Mouse (Mus musculus): ENCODE data around the gene Gm10436.
"Not testable (repeated sequence)": the region's sequence is repeated elsewhere in the genome, so short reads cannot be mapped to it uniquely, and the experiment has no call there.

Gene Gm10436

DNA sequence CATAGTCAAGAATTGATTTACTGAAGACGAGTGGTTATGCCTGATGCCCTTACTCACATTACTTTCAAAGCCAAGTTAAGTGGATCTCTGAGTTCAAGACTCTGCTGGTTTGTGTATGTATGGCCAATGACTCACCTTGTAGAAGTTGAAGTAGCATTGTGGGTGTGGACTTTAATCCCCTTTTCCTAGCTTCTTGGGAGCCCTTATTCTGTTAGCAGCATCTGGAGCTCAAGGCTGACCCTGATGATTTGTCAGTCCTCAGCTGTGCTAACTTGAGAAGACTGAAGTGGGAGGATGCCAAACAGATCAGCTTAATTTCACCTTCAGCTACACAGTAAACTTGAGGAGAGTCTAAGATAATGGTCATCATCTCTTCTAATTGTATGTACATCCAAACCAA is at the start of gene Gm10436:
Gm10436 (minus strand) TSS at position 101 of the 400 bp plus-strand sequence.
- not testable (repeated sequence) for DNase-seq (ENCODE audit: low read depth, low spot score)

DNA sequence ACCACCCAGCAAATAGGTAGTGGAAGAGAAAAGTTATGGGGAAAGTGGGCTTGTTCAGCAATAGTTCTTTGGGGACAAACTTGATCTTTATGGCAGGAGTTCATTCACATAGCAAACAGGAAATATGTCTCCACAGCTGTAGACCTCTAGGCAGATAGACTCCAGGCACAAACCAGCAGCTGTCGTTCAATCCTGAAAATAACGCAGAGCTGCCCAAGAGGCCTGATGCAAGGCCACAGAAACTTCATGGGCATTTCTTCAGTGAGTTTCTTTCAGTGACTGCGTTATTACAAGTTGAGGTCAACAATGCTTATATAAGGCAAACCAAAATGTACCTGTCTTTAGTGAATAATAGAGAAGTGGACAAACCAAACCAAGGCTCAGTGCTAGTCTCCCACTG is 37.5 kb upstream of the Gm10436 start:
- DNase-seq (ENCODE audit: low read depth, low spot score) = no peak

DNA sequence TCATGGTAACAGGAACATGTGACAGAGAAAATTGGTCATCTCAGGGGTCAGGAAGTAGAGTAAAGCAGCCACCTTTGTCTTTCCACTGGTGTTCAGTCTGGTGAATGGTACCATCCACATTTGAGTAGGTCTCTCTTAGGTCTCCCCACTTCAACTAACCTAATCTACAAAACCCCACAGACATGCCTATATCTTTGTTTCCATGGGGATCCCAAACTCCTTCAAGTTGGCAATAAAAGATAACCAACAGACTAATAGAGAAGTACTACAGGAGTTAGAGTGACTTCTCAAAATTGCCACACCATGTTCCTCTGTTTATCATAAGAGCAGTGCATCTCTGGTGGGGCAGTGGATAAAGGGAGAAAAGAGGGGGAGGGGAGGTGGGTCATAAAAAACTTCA is 36.2 kb upstream of the Gm10436 start:
- DNase-seq (ENCODE audit: low read depth, low spot score) = not testable (repeated sequence)

DNA sequence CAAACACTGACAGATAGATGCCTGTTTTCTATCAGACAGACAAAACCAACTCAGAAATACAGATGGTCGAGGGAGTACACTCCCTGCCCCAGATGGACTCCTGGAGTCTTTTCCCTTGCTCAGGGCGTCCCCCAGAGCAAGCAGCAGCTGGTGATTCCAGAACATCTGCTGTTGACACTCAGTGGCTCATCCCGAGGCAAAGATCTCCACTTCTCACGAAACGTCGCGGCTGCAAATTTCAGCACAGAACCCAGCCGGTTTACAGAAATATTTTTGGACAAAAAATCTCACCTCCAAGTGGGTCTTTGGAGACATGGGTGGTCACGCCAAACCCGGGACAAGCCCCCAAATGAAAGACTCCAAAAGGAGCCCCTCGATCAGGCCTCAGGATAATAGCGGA is 32.7 kb upstream of the Gm10436 start:
- DNase-seq (ENCODE audit: low read depth, low spot score) = no peak

DNA sequence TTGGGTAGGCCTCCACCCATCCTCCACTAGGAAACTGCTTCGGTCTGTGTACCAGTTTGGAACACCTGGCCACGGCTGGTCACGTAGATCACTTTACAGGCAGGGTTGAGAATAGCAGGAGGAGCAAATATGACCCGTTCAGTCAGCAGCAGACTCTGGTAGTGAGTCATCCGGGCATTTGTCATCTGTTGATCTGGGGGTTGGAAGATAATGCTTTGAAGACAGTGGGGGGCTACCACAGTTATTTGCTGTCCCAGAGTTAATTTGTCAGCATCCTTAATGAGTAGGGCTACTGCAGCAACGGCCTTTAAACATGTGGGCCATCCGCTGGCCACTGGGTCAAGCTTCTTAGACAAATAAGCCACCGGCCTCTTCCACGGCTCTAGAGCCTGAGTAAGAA is 29.6 kb upstream of the Gm10436 start:
- DNase-seq (ENCODE audit: low read depth, low spot score) = not testable (repeated sequence)

DNA sequence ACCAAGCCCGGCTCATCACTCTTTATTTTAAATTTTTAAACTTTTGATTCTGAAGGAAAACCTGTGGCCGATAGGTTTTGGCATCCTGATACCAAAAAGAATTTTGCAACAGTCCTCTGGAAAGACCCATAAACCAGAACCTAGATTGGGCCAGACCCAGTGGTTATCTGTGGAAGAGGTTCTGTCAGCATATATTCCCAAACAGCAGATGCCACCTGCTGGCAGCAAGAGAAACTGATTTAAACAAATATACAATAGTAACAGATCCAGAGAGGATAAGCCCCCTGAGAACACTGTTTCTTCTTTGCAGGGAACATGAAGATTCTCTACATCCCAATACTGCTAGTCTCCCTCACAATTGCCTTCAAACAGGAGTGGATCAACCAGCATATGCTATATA is 20.9 kb upstream of the Gm10436 start:
- no peak for DNase-seq (ENCODE audit: low read depth, low spot score)
